Mouse (Mus musculus) kidney, adult 8-10 months (tissue): ENCODE results near the gene Foxa2.

Experiments used
- DNase-seq, 2 experiments: peaks; one replicate each; pipeline ENCODE4 v3.0.0; 2022

Foxa2 gene

DNA sequence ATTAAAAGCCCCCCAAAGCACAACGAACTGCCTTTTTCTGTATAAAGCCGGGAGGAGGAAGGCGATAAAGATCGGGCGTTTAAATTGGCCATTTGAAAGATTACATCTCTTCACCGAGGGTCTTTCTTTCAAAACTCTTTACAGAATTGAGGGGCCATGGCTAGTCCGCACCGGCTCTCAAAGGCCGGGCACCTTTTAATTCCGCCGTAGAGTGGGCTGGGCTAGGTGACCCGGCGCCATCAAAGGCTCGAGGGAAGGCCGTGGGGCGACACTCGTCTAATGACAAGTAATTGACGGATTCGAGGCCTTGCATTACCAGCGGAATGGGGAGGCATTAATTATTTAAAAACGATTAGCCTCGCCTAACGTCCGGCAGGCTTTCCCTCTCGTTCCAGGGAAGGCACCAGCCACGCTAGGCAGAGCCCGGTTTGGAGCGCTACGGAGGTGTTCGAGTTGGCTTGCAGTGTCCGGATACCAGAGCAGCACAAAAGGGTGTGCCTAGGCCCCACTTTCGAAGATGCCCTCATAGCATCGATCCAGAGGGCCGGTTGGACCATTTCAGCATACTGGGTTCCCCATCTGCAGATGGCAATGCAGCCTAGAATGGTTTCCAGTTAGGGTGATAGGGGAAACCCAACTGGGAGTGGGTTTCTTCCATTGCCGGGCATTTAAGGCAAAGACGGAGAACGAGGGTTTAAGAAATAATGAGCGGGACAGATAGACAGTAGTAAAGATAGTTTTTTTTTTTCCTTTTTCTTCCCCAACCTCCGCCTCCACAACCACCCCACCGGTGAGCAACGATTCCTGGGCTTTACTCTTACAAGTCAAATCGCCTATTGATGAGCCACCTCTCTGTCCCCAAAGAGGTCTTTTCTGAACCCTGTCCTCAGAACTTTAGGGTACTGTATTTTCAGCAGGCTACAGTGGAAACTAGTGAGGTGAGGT is 8.1 kb downstream of the Foxa2 start:
- no peak for DNase-seq

DNA sequence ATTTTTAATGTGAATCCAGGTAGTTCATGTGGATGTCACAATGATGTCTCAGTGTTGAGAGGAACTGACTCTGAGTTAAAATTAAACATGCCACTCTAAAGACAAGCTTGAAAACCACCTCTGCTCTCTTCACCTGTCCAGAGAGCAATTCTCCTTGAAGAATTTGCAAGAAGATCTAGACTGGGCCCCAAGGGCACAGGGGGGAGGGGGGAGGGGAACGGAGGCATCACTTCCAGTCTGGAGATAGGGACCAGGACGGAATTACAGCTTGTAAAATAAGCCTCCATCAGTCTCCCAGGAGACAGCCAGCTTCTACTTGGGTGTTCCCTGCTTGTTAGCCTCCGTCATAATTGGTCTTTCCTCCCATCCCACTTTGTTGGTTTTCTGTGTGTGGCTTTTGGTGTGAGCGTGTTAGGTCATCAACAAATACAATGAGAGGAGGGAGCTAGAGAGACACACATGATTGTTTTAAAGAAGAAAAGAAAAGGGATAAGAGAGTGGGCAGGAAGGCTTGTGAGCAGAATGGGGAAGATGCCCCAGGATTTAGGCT is 10.1 kb downstream of the Foxa2 start:
- DNase-seq = no peak

- no peak for DNase-seq
Measured at GRCm38 (mm10) chr2:148030991-148031675, 15.6 kb downstream of the Foxa2 start.

DNA sequence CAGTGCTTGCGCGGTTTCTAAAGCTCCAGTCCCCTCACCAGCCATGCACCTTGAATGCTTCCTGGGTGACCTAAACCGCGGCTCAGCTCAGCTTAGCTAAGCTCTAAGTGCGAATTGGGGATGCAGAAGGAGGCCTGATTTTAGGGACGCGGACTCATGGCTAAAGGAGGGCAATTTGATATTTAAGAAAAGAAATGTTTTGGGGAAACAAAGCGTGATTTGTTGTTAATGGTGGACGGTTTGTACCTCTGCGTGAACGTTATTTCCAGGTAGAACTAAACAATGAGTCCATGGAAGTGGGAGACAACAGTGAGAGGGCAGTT is 16.2 kb downstream of the Foxa2 start:
- DNase-seq = no peak

DNA sequence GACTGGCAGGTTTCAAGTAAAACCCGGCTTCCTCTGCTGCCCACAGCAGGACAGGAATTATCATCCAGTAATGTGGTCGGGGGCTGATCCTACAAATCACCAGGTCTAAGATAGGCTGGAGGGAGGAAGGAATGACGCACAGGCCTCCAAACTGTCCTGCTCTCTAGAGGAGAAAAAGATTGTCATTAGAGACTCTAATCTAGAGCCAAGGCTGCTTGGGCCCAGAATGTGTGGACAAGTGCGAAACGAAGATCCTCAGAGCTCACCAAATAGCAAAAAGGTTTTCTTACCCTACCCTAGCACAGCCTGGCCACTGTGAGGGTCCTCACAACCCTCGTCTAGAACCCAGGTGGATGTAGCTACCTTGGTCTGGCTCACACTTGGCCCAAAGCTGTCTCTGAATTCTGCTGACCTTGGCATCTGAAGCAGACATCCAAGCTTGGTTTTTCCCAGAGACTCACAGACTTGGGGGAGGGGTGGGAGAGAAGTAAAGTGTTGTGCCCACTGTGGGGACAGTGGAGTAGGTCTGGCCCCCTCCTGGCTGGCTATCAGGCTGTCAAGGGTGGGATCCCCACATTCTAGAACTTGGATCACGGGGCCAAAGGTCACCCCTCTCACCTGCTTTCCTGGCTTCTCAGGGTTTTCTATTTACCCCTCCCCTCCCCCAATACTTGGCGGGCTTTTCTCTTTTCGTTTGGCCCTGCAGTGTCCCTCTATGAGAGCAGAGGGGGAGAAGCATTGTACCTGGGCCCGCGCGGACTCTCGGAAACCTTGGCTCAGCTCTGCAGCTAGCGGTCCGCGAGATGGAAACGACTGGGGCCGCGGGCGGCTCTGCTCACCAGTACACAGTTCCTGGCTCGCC is 16.8 kb downstream of the Foxa2 start:
- no peak for DNase-seq

DNA sequence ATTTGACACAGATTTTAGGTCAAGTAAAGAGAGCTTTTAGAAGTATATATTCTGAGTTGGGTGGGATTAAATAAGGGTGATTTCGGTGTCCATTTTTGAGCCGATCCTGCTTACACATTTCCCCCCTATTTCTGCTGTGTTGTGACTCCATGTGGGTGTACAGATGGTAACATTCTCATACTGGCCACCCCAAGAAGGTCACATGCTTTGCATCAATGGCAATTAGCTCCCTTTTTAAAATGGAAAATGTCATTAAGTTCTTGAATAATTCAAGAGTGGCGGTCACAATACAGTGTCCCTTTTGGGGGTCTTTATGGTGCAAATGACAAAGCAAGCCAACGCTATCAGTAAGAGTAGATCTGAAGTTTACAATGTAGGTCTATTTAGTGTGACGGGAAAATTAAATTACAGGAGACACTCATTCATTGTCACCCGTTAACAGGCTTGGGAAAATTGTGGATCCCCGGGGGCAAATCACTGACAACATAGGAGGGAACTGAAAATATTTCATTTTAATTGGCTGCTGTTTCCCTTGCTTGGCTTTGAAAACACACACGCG is 17.6 kb downstream of the Foxa2 start:
- no peak for DNase-seq

DNA sequence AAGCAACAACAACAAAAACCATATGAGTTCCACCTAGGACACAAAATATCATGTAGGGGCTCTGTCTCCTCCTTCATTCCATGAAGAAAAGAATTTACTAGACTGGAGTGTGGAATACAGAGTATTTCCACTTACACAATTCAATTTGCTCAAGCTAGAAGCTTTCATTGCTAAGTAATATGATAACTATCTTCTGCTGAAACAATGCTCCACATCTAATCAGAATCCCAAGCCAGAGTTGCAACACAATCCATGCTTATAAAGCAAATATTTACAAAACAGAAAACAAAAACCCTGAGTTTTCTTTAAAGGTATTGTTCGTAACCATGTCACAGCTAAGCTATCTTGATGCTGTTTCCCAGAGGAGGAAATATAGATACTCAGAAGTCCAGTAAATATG is 20.4 kb downstream of the Foxa2 start:
- no peak for DNase-seq

- DNase-seq = no peak
Measured at GRCm38 (mm10) chr2:148025481-148025880, 21.3 kb downstream of the Foxa2 start.

- DNase-seq = no peak
Measured at GRCm38 (mm10) chr2:148024268-148024935, 22.4 kb downstream of the Foxa2 start.

- no peak for DNase-seq
Measured at GRCm38 (mm10) chr2:148023340-148023806, 23.4 kb downstream of the Foxa2 start.

DNA sequence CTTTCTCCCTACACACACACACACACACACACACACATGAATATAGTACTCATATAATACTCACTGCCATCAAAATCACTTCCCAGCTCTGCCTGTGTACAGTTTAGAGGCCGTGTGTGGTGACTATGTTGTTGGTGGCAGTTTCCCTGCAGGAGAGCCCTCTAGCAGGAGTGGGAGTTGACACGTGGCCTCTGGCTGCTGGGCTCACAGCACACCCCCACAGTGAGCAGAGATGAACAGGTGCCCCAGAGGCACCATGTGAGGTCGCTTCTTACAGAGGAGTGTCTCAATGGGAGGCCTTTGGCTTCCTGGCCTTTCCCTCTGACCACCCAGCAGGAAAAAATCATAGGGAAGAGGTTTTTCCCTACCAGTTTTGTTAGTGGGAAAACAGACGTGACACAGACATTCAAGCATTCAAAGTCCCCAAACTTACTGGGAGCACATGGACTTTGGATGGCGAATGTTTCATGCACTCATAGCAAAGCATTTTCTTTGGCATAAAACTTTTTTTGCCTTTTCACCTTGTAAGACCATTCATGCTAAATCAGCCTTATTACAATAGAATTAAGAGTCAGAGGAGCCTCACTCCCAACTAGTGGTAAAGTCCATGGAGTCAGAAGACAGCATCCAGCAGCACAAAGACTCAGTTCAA is 24.7 kb downstream of the Foxa2 start:
- no peak for DNase-seq

- no peak for DNase-seq
Measured at GRCm38 (mm10) chr2:148021016-148021415, 25.8 kb downstream of the Foxa2 start.

GRCm38 (mm10) chr2:148020125-148020524 is 26.6 kb downstream of the Foxa2 start:
- DNase-seq = no peak

DNA sequence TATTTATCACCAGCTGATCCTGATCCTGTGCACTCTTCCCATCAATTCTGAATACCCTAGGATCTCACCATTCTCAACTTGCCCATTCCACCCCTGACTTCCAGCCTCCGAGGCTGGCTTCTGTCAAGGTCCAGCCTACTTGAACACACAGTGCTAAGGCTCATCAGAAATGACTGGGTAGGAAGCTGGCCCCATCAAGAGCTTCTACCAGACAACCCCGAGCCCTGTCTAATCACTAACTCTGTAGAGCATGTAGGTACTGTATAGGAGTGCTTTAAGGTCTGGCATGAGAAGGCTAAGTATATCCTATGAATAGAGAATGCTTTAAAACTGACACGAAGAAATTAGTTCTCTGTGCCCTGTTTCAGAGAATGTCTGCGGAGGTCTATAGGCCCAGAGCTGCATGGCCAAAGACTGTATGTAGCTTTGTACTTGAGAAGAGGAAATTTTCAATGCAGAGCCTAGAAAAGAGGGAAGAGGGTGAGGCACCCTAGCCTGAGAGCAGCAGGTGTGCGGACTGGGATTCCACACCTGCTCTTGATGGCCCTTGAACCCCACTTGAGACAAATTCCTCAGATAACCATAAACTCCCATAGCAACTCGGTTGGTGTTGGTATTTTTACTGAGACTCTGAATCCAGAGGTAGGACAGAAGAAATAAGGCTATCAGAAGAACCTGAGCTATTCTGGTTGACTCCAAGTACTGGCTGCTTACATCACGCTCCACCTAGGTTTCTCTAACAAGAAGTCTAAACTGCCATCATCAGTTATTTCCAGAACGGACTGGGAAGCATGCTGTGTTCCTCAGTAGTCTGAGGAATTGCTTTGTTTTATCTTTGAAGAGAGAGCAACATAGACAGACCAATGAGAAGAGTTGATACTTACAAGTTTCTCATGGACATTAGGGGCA is 28.7 kb downstream of the Foxa2 start:
- no peak for DNase-seq

- DNase-seq = no peak
Measured at GRCm38 (mm10) chr2:148013382-148013781, 33.4 kb downstream of the Foxa2 start.

GRCm38 (mm10) chr2:148009049-148009448 is 37.7 kb downstream of the Foxa2 start:
- DNase-seq = no peak

GRCm38 (mm10) chr2:148004554-148005521 is 41.9 kb downstream of the Foxa2 start:
- DNase-seq = no peak

DNA sequence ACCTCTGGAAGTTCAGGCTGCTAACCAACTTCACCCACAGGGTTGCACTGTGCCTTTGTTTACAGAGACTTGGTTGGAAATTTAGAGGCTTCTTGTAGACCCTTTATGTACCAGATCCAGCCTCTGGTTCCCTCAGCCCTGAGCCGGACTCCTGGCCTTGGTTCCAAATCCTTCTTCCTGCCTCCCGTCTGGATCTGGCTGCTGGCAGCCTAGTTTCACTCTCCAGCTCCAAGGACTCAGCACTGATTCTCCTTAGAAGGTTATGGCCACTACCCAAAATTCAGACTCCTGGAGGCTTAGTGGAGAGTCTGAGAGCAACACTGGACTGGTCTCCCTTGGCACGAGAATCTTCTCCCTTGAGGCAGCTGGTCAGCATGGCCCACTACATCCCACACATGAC is 43.3 kb downstream of the Foxa2 start:
- DNase-seq = no peak
